Mouse (Mus musculus): ENCODE measurements around the gene Adamtsl4. TPM values are rescaled to one million over a fixed set of nuclear protein-coding genes. Genes with fewer than 3 reads are reported as not detected.
"Not testable (repeated sequence)": the region's sequence is repeated elsewhere in the genome, so short reads cannot be mapped to it uniquely, and the experiment has no call there.

Gene Adamtsl4
- total RNA-seq, 2 experiments from 2014 or later = 0.84 to 1.2 TPM

DNA sequence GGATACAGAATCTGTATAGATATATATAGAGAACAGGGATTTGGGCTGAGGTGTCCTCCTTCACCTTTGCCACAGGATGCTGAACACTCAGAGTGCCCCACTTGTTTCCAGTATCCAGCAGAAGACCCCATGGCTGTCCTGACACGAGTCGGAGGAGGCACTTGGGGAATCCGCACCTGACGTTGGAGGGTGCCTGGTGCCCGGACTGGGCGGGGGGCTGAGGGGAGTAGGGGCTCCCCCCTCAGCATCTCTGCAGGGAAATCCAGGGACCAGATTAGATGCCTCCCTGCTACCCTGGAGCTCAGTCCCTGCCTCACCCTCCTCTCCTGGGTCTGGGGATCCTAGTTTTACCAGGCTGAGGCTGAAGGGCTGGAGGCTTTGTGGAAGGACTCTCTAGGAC is 7.0 kb downstream of the Adamtsl4 start:
- no peak for ATAC-seq (replicated peaks; ENCODE audit: low FRiP score, poor library complexity, severe bottlenecking)

DNA sequence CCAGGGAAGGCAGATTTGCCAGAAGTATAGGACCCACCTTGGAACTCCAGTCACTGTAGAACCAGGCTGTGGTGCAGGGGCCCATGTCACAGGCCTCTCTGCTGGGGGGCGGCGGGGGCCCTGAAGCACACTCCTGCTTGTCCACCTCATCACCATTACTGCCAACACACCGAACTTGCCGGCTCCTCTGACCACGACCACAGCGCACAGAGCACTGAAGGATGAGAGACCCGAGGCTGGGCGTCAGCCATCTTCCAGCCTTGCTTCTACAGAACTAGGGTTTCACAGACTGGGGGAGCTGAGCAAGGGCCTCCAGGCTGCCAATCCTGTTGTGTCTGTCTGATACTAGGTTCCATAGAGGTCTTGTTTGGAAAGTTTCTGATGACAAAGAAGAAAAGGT is 8.2 kb downstream of the Adamtsl4 start:
- no peak for ATAC-seq (replicated peaks; ENCODE audit: low FRiP score, poor library complexity, severe bottlenecking)

DNA sequence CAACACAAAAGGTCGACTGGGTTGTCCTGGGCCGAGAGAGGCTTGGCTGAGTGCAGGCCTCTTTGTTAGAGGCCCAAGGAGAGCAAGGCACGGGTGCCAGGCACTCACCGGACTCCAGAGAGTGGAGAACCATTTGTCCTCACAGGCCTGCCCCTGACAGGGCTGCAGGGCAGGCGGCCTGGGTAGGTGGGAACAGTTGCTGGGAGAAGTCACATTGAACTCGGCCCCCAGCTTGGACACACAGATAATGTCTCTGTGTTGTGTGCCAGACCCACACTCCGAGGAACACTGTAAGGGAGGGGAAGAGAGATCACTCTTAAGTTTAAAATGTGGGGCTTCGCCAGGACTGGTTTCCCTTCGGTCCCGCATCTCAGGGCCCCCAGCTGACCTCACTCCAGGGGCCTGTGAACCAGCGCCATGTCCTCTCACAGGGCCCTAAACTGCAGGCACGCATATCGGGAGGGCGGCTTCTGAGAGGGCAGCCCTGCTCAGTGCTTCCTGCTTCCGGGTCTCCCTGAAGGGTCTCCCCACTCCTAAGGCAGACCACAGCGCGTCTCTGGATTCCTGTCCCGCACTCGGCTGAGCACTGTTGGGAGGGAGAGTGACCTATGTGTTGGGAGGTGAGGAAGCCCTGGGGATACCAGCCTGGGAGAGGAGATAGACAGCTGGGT is 10.2 kb downstream of the Adamtsl4 start:
- ATAC-seq (replicated peaks; ENCODE audit: low FRiP score, poor library complexity, severe bottlenecking) = no peak

DNA sequence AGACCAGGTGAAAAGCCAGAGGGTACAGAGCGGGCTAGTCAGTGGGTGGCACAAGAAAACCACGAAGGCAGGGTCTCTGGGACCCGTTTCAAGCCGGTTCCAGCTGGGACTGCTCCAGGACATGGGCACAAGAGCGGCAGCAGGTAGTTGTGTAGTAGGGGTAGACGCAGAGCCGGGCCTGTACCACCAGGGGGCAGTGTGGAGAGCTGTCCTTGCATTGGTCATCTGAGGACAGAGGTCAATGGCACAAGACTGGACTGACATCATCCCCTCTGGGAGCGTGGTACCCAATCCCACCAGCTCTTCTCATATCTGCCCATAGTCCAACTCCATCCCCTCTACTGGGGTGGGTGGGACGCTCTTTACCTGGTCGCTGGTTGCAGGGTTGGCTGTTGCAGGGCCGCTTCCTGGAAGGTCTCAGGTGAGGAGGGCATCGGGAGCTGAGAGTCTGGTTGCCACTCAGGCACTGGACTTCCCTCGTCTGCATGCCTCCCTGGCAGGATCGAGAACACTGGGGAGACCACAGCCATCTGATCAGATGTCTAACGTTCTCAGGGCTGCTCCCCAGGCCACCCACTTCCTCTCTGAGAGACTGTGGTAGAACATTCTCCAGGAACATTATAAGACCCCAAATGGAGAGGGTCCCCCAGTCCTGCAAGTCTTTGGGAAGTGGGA is 10.8 kb downstream of the Adamtsl4 start:
- no peak for ATAC-seq (replicated peaks; ENCODE audit: low FRiP score, poor library complexity, severe bottlenecking)

GRCm38 (mm10) chr3:95675301-95676092 is 12.2 kb downstream of the Adamtsl4 start:
- peak; percentile 53 for ATAC-seq (replicated peaks; ENCODE audit: low FRiP score, poor library complexity, severe bottlenecking)

GRCm38 (mm10) chr3:95674812-95675211 is 12.9 kb downstream of the Adamtsl4 start:
- ATAC-seq (replicated peaks; ENCODE audit: low FRiP score, poor library complexity, severe bottlenecking) = peak; percentile 68

- ATAC-seq (replicated peaks; ENCODE audit: low FRiP score, poor library complexity, severe bottlenecking) = peak; percentile 78
Measured at GRCm38 (mm10) chr3:95674236-95674635, 13.5 kb downstream of the Adamtsl4 start.

GRCm38 (mm10) chr3:95673707-95674211 is 14.0 kb downstream of the Adamtsl4 start:
- ATAC-seq (replicated peaks; ENCODE audit: low FRiP score, poor library complexity, severe bottlenecking) = 0 out of 2 replicates have a peak, but pooled peaks have one; percentile 0

DNA sequence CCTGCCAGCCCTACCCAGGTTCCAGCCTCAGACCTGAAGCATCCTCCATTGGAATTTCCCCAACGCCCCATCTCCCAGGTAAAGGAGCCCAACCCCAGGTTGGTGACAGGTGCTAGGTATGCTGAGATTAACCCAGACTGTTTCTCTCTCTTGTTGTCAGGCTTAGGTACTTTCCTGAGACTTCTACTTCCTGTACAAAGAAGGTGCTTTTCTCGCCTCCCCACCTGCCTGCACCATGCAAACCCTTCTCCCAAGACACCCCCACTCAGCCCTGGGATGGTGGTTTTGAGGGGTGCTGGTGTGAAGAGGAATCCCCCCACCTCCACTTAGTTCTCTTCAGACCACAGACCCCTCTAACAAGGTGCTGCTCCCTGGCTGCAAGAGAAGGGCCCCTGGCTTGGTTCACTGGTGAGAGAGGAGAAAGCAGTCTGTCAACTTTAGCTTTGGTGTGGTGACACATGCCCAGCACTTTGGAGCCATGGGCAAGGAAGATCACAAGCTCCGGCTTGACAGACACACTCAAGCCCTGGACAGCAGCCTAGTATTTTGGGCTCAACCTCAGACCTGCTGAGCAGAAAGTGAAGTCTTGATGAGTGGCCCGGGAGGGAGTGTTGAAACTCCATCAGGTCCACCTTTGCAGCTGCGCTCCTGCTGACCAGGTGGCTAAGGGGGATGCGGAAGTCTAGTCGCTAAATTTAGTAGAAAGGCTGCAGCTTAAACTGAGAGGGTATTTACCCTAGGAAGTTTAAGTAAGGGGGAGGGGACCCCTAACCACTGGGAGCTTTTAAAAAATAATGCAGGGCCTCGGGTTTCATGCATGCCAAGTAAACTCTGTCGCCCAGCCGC is 14.6 kb downstream of the Adamtsl4 start:
- no peak for ATAC-seq (replicated peaks; ENCODE audit: low FRiP score, poor library complexity, severe bottlenecking)

- no peak for ATAC-seq (replicated peaks; ENCODE audit: low FRiP score, poor library complexity, severe bottlenecking)
Measured at GRCm38 (mm10) chr3:95672461-95672860, 15.3 kb downstream of the Adamtsl4 start.

GRCm38 (mm10) chr3:95671201-95671600 is 16.5 kb downstream of the Adamtsl4 start:
- ATAC-seq (replicated peaks; ENCODE audit: low FRiP score, poor library complexity, severe bottlenecking) = no peak

DNA sequence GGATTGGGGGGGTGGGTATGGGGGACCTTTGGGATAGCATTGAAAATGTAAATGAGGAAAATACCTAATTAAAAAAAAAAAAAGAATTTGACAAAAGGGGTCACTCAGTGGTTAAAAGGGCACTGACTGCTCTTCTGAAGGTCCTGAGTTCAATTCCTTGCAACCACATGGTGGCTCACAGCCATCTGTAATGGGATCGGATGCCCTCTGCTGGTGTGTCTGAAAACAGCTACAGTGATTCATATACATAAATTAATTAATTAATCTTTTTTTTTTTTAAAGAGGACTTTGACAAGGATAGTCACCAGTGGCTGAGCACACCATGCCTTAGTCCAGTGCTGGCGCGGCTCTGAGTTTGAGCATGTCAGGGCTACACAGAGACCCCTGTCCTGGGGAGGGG is 17.3 kb downstream of the Adamtsl4 start:
- not testable (repeated sequence) for ATAC-seq (replicated peaks; ENCODE audit: low FRiP score, poor library complexity, severe bottlenecking)

DNA sequence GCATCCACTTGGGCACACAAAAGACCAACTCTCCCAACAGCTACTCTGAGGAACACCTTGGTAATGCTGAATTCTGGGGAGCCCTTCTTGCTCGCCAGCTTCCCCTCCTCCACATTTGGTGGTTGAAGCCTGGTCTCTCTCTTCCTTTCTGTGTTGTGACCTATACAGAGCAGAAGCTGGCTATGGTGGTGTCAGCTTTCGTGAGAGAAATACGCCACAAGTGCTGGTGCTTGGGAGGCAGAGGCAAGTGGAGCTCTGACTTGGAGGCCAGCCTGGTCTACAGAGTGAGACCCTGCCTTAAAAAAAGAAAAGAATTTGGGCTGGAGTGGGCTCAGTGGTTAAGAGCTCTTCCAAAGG is 18.4 kb downstream of the Adamtsl4 start:
- ATAC-seq (replicated peaks; ENCODE audit: low FRiP score, poor library complexity, severe bottlenecking) = no peak

- ATAC-seq (replicated peaks; ENCODE audit: low FRiP score, poor library complexity, severe bottlenecking) = no peak
Measured at GRCm38 (mm10) chr3:95668589-95669308, 19.0 kb downstream of the Adamtsl4 start.

- no peak for ATAC-seq (replicated peaks; ENCODE audit: low FRiP score, poor library complexity, severe bottlenecking)
Measured at GRCm38 (mm10) chr3:95668026-95668425, 19.7 kb downstream of the Adamtsl4 start.

GRCm38 (mm10) chr3:95667521-95667920 is 20.2 kb downstream of the Adamtsl4 start:
- no peak for ATAC-seq (replicated peaks; ENCODE audit: low FRiP score, poor library complexity, severe bottlenecking)

DNA sequence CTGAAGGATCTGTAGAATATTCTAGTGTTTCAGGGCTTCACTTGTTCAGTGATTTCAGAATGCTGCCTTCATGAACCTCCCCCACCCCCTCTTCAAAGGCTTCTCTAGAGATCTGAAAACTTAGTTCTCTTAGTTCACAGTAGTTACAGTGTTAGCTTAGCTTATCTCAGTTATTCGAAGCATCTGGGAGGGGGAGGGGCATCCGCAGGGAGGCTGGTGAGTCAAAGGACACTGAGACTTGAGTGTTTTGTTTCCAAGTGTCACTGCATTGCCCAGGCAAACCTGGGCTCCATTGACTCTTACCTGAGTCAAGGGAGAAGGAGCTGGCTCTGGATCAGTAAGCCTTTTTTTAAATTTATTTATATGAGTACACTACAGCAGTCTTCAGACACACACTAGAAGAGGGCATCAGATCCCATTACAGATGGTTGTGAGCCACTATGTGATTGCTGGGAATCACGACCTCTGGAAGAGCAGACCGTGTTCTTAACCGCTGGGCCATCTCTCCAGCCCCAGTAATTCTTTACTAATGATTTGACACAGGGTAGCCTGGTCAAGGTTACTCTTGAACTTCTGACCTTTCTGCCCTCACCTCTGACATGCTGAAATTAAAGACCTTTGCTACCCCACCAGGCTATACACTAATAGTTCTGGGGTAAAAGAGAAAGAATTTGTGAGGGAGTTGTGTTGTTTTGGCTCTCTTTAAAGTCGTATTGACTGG is 21.4 kb downstream of the Adamtsl4 start:
- ATAC-seq (replicated peaks; ENCODE audit: low FRiP score, poor library complexity, severe bottlenecking) = peak; percentile 84

DNA sequence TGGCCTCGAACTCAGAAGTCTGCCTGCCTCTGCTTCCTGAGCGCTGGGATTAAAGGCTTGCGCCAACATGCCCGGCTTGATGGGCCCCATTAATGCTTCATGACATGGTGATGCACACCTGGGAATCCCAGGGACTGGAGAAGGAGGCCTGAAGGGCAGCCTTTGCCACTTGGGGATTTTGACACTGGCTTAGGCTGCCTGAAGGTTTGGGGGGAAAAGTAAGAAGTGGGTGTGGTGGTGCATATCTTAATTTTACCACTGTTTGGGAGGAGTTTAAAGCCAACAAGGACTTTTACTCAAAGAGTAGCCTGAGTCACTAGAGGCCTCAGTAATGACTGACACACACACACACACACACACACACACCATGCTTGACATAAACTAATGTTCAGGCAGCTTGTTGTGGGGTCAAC is 22.8 kb downstream of the Adamtsl4 start:
- peak; percentile 56 for ATAC-seq (replicated peaks; ENCODE audit: low FRiP score, poor library complexity, severe bottlenecking)
